Mouse (Mus musculus) brain, embryonic 14.5 days (tissue): ENCODE data around the gene Slc23a4.

Experiments used
- CTCF ChIP-seq: fragments of 200-500 bp; IDR thresholded peaks from 2 replicates; pipeline ENCODE4 v1.5.1; 2012; ENCODE audit warnings: inconsistent platforms, mild to moderate bottlenecking, moderate library complexity, borderline replicate concordance; ENCODE audit not compliant: insufficient read depth, insufficient read length; ENCODE audit errors: extremely low read depth
- POLR2A ChIP-seq: fragments of 200-500 bp; IDR thresholded peaks from 2 replicates; pipeline ENCODE4 v1.6.1; 2012; ENCODE audit warnings: mild to moderate bottlenecking, inconsistent platforms, borderline replicate concordance; ENCODE audit not compliant: poor library complexity, insufficient read depth, insufficient read length, severe bottlenecking; ENCODE audit errors: extremely low read depth

- TF ChIP-seq CTCF = no peak
- no peak for TF ChIP-seq POLR2A
Measured at GRCm38 (mm10) chr6:35030226-35030625, 42.0 kb upstream of the Slc23a4 start.
